Mouse (Mus musculus): ENCODE measurements at regions not wholly inside any gene's neighbourhood (a gene's known extent, or its start where the extent isn't known, plus 50 kb on each side); places are given as distances from the start of the nearest gene placed in this dataset.

GRCm38 (mm10) chr4:91180241-91181096, 220.1 kb downstream of the Elavl2 start:
- no peak for DNase-seq (ENCODE audit: low spot score in 2 of 2)

DNA sequence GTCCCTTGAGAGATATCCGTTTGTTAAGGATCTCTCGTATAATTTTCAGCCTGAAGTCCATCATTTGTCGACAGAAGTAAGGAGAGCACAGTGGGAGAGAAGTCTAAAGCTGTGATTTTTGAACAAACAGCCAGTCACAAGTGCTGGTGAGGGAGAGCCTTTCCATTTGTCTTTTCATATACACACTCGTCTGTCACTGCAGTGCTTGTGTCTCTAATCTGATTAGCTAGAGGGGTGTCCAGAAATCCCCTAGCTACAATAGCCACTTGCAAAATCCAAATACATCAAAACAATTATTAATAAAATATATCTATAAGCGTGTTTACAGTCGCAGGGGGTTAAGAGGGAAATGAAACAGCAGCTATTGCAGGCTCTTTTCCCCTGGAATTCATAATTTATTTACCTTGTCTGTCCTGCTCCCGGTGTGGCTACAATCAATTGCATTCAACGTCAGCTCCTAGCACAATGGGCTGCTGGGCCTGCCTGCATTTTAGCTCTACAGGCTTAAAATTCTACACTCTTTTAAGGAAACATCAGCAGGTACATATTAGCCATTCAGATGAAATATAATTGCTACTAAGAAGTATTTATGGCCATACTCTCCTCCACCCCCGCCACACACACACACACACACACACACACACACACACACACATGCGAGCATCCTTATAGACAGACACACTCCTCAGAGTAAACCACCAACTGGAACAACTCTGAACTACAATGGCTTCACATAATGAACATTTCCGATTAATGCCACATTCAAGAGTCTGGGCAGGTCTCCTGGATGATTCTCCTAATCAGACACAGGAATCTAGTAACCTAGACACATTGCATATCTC, 236.1 kb downstream of the Elavl2 start:
- no peak for DNase-seq (ENCODE audit: low spot score in 2 of 2)

- no peak for DNase-seq (ENCODE audit: low spot score in 2 of 2)
Observed at GRCm38 (mm10) chr4:91157047-91157446, 243.5 kb downstream of the Elavl2 start.

DNA sequence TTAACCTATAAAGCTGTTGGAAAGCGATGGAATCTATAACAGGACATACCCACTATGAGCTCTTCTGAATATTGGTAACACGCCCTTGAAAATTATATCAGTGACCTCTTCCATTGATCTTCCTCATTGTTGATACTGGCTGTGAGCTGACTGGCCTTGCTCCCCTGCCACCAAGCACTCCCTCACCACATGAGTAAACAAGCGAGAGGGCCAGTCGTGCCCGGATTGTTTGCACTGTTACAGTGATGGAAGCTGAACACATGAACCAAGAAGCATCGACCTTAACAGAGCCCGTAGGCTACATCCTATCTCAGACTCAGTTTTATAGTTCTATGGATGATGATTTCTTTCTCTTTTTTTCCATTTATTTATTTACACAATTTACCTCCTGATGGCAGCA, 255.9 kb downstream of the Elavl2 start:
- DNase-seq (ENCODE audit: low spot score in 2 of 2), result no peak

- DNase-seq (ENCODE audit: low spot score in 2 of 2), result no peak
Observed at GRCm38 (mm10) chr4:91143906-91144305, 256.7 kb downstream of the Elavl2 start.

- no peak for DNase-seq (ENCODE audit: low spot score in 2 of 2)
Observed at GRCm38 (mm10) chr4:91135327-91135726, 265.3 kb downstream of the Elavl2 start.

GRCm38 (mm10) chr4:91132266-91132665, 268.3 kb downstream of the Elavl2 start:
- peak in 1 of 2 experiments; percentile 11 for DNase-seq (ENCODE audit: low spot score in 2 of 2)

- DNase-seq (ENCODE audit: low spot score in 2 of 2), result no peak
Observed at GRCm38 (mm10) chr4:91120277-91120676, 280.3 kb downstream of the Elavl2 start.

GRCm38 (mm10) chr4:91116807-91117609, 283.6 kb downstream of the Elavl2 start:
- no peak for DNase-seq (ENCODE audit: low spot score in 2 of 2)

DNA sequence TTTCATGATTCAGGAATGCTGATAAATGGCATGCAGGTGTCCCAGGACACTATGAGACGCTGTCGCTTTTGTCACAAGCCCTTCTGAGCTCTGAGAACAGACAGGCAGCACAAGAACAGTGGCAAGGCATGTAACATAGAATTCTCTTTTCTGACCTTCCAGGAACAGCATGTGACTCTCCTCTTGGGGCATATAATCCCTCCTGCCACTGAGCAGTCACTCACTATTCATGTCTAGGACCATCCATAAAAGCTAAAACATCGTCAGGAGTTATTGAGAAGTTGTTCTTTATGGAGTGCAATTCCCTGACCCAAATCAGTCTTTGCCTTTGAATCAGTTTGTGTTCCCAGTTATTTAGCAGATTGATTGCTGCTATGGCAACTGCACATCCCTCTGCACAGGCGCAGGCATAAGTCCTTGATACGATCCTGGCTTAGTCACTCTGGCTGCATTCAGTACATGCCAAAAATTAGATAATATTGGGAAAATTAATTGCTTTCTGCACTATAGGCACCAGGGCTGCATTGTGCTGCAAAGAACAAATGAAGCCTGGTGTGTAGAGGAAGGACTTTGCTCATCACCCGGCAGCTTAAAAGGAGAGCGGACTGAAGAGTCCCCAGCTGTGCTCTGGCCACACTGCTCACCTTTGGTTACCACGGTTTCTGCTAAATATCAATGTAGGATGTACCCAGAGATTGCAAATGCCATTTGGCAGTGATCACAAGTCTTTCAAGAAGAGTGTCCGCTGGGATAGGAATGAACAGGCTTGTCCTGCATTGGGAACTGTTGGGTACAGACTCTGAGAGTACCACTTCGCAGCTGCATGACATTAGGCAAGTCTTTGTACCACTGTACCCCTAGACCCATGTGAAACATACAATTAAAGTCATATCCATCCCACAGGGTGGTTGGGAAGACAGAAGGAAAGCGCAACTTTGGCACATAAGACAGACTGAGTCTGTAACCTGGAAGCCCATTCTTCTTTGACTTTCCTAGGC, 288.6 kb downstream of the Elavl2 start:
- DNase-seq (ENCODE audit: low spot score in 2 of 2), result no peak

GRCm38 (mm10) chr4:91096086-91096485, 304.5 kb downstream of the Elavl2 start:
- no peak for DNase-seq (ENCODE audit: low spot score in 2 of 2)

- DNase-seq (ENCODE audit: low spot score in 2 of 2), result peak in 1 of 2 experiments; percentile 28
Observed at GRCm38 (mm10) chr4:91094382-91094781, 306.2 kb downstream of the Elavl2 start.

GRCm38 (mm10) chr4:91093885-91094284, 306.7 kb downstream of the Elavl2 start:
- DNase-seq (ENCODE audit: low spot score in 2 of 2), result no peak

- no peak for DNase-seq (ENCODE audit: low spot score in 2 of 2)
Observed at GRCm38 (mm10) chr4:91092323-91092722, 308.3 kb downstream of the Elavl2 start.

GRCm38 (mm10) chr4:91091910-91092309, 308.7 kb downstream of the Elavl2 start:
- DNase-seq (ENCODE audit: low spot score in 2 of 2), result no peak

DNA sequence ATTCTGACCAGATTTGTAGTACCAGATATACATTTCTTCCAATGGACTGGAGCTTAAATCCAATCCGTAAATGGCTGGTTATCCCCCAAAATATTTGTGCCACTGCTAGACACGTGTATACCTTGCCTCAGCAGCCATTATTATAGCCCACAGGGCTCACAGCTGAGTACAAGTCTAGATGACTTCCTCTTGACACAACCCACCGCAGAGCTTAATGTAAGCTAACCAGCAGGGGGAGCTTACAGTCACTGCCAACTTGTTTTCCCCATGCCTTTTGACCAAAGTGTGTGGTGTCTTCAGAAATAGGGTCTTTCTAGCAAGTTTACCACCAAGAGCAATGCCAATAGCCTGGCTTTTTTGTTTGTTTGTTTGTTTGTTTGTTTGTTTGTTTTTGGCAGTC, 316.6 kb downstream of the Elavl2 start:
- DNase-seq (ENCODE audit: low spot score in 2 of 2), result no peak

- DNase-seq (ENCODE audit: low spot score in 2 of 2), result no peak
Observed at GRCm38 (mm10) chr4:91081447-91081846, 319.1 kb downstream of the Elavl2 start.

- DNase-seq (ENCODE audit: low spot score in 2 of 2), result no peak
Observed at GRCm38 (mm10) chr4:91080620-91081441, 319.8 kb downstream of the Elavl2 start.

DNA sequence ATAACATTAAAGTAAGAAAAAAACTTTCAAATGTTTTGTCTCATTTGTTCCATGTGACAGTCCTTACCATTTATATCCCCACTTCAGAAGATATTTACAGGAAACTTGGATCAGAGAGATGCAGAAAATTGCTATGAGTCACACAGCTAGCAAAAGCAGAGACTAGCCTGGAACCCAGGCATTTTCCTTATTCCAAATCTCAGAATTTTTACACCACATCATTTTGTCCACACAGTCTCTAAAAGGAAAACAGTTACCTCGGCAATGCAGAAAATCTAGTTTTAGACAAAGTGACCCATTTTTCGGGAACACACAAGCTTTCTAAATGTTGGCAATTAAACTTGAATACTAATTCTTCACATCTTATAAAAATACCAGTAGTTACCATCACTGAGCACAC, 329.3 kb downstream of the Elavl2 start:
- DNase-seq (ENCODE audit: low spot score in 2 of 2), result no peak
